Mouse (Mus musculus): Measurements from ENCODE around the gene Parpbp. TPM values are rescaled to one million over a fixed set of nuclear protein-coding genes. Genes with fewer than 3 reads are reported as not detected.
A peak's percentile ranks its signal among the peaks of the same experiment; 100 is the strongest.

The Parpbp gene
- polyA plus RNA-seq (2016; fragmentation: Nextera tagmentation; extraction: Ambion mirVana), result 13.4 and 15.2 TPM in 2 replicates

GRCm38 (mm10) chr10:88146707-88147477 is at the start of gene Parpbp, which contains the start of gene Nup37:
Parpbp (minus strand) TSS chr10:88146941.
Nup37 (plus strand) TSS chr10:88146992.
- Histone ChIP-seq H3K36me3 (peaks cover 34% of the 10 kb centered on the region), H3K4me3 (replicated peaks) (peak within 1 kb of the TSS; percentile 77), H3K27me3 (no peaks in the 10 kb centered on the region), H3K27ac (no peak within 1 kb of the TSS), H3K4me1 (replicated peaks) (peaks cover 22% of the 10 kb centered on the region), H3K9ac (replicated peaks) (peak within 1 kb of the TSS; percentile 80), H3K4me2 (peak within 1 kb of the TSS; percentile 80), H3K9me3 (no peaks in the 10 kb centered on the region)
- WGBS, result under 1% methylated on average over 53 of the region's 53 CpGs
- peak; percentile 94 for ATAC-seq (ENCODE audit: insufficient number of reproducible peaks, insufficient read depth, low FRiP score, low TSS enrichment, low read depth)

- H3K4me2 ChIP-seq, result no peak overlapping the region
- no peaks in the 10 kb centered on the region for H3K4me1 ChIP-seq (replicated peaks)
- peaks cover 3% of the 10 kb centered on the region; the same call in 1 of the 2 replicates for H3K9me3 ChIP-seq
- H3K27me3 ChIP-seq, result no peaks in the 10 kb centered on the region
- ATAC-seq (ENCODE audit: insufficient number of reproducible peaks, insufficient read depth, low FRiP score, low TSS enrichment, low read depth), result no peak
- H3K4me3 ChIP-seq (replicated peaks), result no peak overlapping the region
- H3K27ac ChIP-seq, result no peak overlapping the region
- H3K36me3 ChIP-seq, result peaks cover 27% of the 10 kb centered on the region
- H3K9ac ChIP-seq (replicated peaks), result no peak overlapping the region
- 87% methylated on average over 7 of the region's 7 CpGs for WGBS
Measured at GRCm38 (mm10) chr10:88167438-88168077, 20.8 kb upstream of the Parpbp start.

GRCm38 (mm10) chr10:88166158-88166557 is 19.4 kb upstream of the Parpbp start:
- H3K4me1 ChIP-seq (replicated peaks), result no peaks in the 10 kb centered on the region
- H3K9ac ChIP-seq (replicated peaks), result no peak overlapping the region
- H3K9me3 ChIP-seq, result peaks cover 3% of the 10 kb centered on the region; the same call in 1 of the 2 replicates
- H3K4me3 ChIP-seq (replicated peaks), result no peak overlapping the region
- H3K27me3 ChIP-seq, result no peaks in the 10 kb centered on the region
- H3K27ac ChIP-seq, result no peak overlapping the region
- WGBS, result 94% methylated on average over 3 of the region's 3 CpGs
- no peak overlapping the region for H3K4me2 ChIP-seq
- ATAC-seq (ENCODE audit: insufficient number of reproducible peaks, insufficient read depth, low FRiP score, low TSS enrichment, low read depth), result no peak
- H3K36me3 ChIP-seq, result peaks cover 34% of the 10 kb centered on the region

GRCm38 (mm10) chr10:88162676-88163075 is 15.9 kb upstream of the Parpbp start:
- ATAC-seq (ENCODE audit: insufficient number of reproducible peaks, insufficient read depth, low FRiP score, low TSS enrichment, low read depth), result no peak
- Histone ChIP-seq H3K27me3 (no peaks in the 10 kb centered on the region), H3K36me3 (peaks cover 56% of the 10 kb centered on the region), H3K9ac (replicated peaks) (no peak overlapping the region), H3K4me2 (no peak overlapping the region), H3K27ac (no peak overlapping the region), H3K4me1 (replicated peaks) (no peaks in the 10 kb centered on the region), H3K4me3 (replicated peaks) (no peak overlapping the region), H3K9me3 (peaks cover 3% of the 10 kb centered on the region; the same call in 1 of the 2 replicates)
- WGBS, result 89% methylated on average over 5 of the region's 5 CpGs

- no peak for ATAC-seq (ENCODE audit: insufficient number of reproducible peaks, insufficient read depth, low FRiP score, low TSS enrichment, low read depth)
- no peak overlapping the region for H3K9ac ChIP-seq (replicated peaks)
- H3K27me3 ChIP-seq, result no peaks in the 10 kb centered on the region
- H3K4me1 ChIP-seq (replicated peaks), result no peaks in the 10 kb centered on the region
- no peak overlapping the region for H3K4me3 ChIP-seq (replicated peaks)
- H3K27ac ChIP-seq, result no peak overlapping the region
- H3K36me3 ChIP-seq, result peaks cover 56% of the 10 kb centered on the region
- no peak overlapping the region for H3K4me2 ChIP-seq
- WGBS, result 96% methylated on average over 2 of the region's 2 CpGs
- H3K9me3 ChIP-seq, result peaks cover 3% of the 10 kb centered on the region; the same call in 1 of the 2 replicates
Measured at GRCm38 (mm10) chr10:88162096-88162495, 15.4 kb upstream of the Parpbp start.

GRCm38 (mm10) chr10:88151658-88152057 is 4.9 kb upstream of the Parpbp start:
- Histone ChIP-seq H3K36me3 (peaks cover 60% of the 10 kb centered on the region), H3K9ac (replicated peaks) (no peak overlapping the region), H3K27me3 (no peaks in the 10 kb centered on the region), H3K4me3 (replicated peaks) (no peak overlapping the region), H3K4me1 (replicated peaks) (peaks cover 5% of the 10 kb centered on the region; the same call in 1 of the 2 replicates), H3K9me3 (no peaks in the 10 kb centered on the region), H3K4me2 (no peak overlapping the region), H3K27ac (no peak overlapping the region)
- WGBS, result 91% methylated on average over 6 of the region's 6 CpGs
- no peak for ATAC-seq (ENCODE audit: insufficient number of reproducible peaks, insufficient read depth, low FRiP score, low TSS enrichment, low read depth)

DNA sequence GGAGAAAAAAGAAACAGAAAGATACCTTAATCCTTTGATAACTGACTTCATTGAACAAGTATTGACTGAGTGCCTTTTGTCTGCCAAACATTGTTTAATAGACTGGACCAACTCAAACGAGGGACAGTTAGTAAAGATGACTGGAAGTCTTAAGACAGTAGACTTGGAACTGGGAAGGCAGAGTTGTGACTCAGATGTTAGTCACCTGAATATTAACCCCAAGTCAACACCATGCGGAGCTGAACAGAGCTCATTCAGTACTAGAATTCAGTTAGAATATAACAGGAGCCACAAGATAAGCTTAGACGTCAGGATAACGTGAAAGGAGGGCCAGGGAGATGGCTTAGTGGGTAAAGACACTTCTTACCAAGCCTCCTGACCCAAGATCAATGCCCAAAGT is 3.6 kb upstream of the Parpbp start:
- Histone ChIP-seq H3K27ac (no peak overlapping the region), H3K4me1 (replicated peaks) (peaks cover 16% of the 10 kb centered on the region), H3K9ac (replicated peaks) (no peak overlapping the region), H3K9me3 (no peaks in the 10 kb centered on the region), H3K27me3 (no peaks in the 10 kb centered on the region), H3K36me3 (peaks cover 52% of the 10 kb centered on the region), H3K4me3 (replicated peaks) (no peak overlapping the region), H3K4me2 (no peak overlapping the region)
- ATAC-seq (ENCODE audit: insufficient number of reproducible peaks, insufficient read depth, low FRiP score, low TSS enrichment, low read depth), result no peak
- WGBS, result 89% methylated on average over 4 of the region's 4 CpGs

GRCm38 (mm10) chr10:88146187-88146586 is 554 bp downstream of the Parpbp start:
- Histone ChIP-seq H3K4me2 (peak overlapping the region; percentile 80), H3K9ac (replicated peaks) (peak overlapping the region; percentile 80), H3K36me3 (peaks cover 30% of the 10 kb centered on the region), H3K9me3 (no peaks in the 10 kb centered on the region), H3K4me1 (replicated peaks) (peaks cover 22% of the 10 kb centered on the region), H3K27ac (no peak overlapping the region), H3K4me3 (replicated peaks) (peak overlapping the region; percentile 77), H3K27me3 (no peaks in the 10 kb centered on the region)
- ATAC-seq (ENCODE audit: insufficient number of reproducible peaks, insufficient read depth, low FRiP score, low TSS enrichment, low read depth), result no peak
- WGBS, result 23% methylated on average over 7 of the region's 7 CpGs

DNA sequence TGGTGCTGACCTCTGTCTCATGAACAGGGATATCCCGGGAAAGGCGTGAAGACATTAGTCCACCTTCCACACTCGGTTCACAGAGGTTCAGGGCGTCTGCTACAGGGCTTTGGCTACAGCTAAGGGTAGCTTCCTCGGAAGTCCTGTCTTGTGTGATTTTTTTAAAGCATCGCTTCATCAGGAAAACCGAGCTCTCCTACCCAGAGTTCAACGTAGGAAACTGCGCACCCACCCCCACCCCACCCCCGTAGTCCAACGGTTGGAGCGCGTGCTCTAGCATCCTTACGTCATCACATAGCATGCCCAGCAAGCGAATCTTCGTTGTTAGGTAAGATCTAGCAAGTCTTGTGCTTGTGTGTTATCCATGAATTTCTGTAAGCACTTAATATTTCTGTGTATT is 11.1 kb downstream of the Parpbp start:
- Histone ChIP-seq H3K27me3 (no peaks in the 10 kb centered on the region), H3K9me3 (no peaks in the 10 kb centered on the region), H3K4me3 (replicated peaks) (no peak overlapping the region), H3K4me1 (replicated peaks) (no peaks in the 10 kb centered on the region), H3K9ac (replicated peaks) (no peak overlapping the region), H3K36me3 (peaks cover 17% of the 10 kb centered on the region), H3K4me2 (no peak overlapping the region), H3K27ac (no peak overlapping the region)
- ATAC-seq (ENCODE audit: insufficient number of reproducible peaks, insufficient read depth, low FRiP score, low TSS enrichment, low read depth), result no peak
- WGBS, result 96% methylated on average over 16 of the region's 16 CpGs

GRCm38 (mm10) chr10:88119721-88120120 is 27.0 kb downstream of the Parpbp start:
- Histone ChIP-seq H3K9ac (replicated peaks) (no peak overlapping the region), H3K4me2 (no peak overlapping the region), H3K27me3 (no peaks in the 10 kb centered on the region), H3K9me3 (no peaks in the 10 kb centered on the region), H3K27ac (no peak overlapping the region), H3K4me1 (replicated peaks) (no peaks in the 10 kb centered on the region), H3K4me3 (replicated peaks) (no peak overlapping the region), H3K36me3 (peaks cover 18% of the 10 kb centered on the region)
- ATAC-seq (ENCODE audit: insufficient number of reproducible peaks, insufficient read depth, low FRiP score, low TSS enrichment, low read depth), result no peak

GRCm38 (mm10) chr10:88113290-88113689 is 33.5 kb downstream of the Parpbp start:
- Histone ChIP-seq H3K27ac (no peak overlapping the region), H3K4me2 (no peak overlapping the region), H3K27me3 (no peaks in the 10 kb centered on the region), H3K4me1 (replicated peaks) (no peaks in the 10 kb centered on the region), H3K4me3 (replicated peaks) (no peak overlapping the region), H3K9me3 (no peaks in the 10 kb centered on the region), H3K9ac (replicated peaks) (no peak overlapping the region), H3K36me3 (peaks cover 8% of the 10 kb centered on the region; the same call in 1 of the 2 replicates)
- WGBS, result 91% methylated on average over 2 of the region's 2 CpGs
- ATAC-seq (ENCODE audit: insufficient number of reproducible peaks, insufficient read depth, low FRiP score, low TSS enrichment, low read depth), result no peak

Measured in limb, embryonic 12.5 days (tissue).